Mouse (Mus musculus): ENCODE data around the gene Sept8. TPM values are rescaled to one million over a fixed set of nuclear protein-coding genes. Genes with fewer than 3 reads are reported as not detected.

The Sept8 gene
- total and polyA plus RNA-seq, 2 experiments from 2014 or later, result 18.7 to 54.6 TPM

DNA sequence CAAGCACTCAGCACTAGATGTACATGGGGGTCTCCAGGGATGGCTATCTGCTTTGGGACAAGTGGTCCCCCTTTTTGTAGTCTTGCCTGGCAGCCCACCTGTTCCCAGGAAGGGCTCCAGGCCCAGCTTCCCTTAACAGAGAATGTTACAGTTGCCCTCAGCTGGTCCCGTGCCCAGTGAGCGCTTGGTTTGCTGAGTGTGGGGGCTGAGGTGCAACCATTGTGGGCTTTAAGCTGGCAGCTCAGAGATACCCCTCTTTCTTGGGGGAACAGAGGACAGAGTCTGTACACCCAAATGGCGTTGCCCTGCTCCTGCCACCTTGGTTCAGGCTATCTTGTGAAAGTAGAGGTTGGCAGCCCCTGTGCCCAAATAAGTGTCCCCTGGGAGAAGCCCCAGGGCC lies 21.3 kb downstream of the Sept8 start:
- no peak for DNase-seq (ENCODE audit: low spot score)
- H3K9me3 ChIP-seq (ENCODE audit: low read length), result no peaks in the 10 kb centered on the region
- 94% methylated on average over 3 of the region's 3 CpGs for WGBS
- no peak for ATAC-seq (ENCODE audit: low FRiP score)
- no peak overlapping the region for H3K27ac ChIP-seq (ENCODE audit: low read depth, low read length)
- H3K36me3 ChIP-seq (ENCODE audit: insufficient read depth, low read length), result peaks cover 34% of the 10 kb centered on the region
- H3K9ac ChIP-seq (replicated peaks; ENCODE audit: low read length, poor library complexity, severe bottlenecking), result no peak overlapping the region
- no peaks in the 10 kb centered on the region for H3K27me3 ChIP-seq (ENCODE audit: insufficient read depth, low read length)
- no peak overlapping the region for H3K4me3 ChIP-seq (ENCODE audit: low read depth, low read length)
- H3K4me1 ChIP-seq (ENCODE audit: insufficient read depth, low read length), result no peaks in the 10 kb centered on the region
- no peak for TF ChIP-seq CTCF (IDR thresholded peaks at IDR 0.05)
- H3K4me2 ChIP-seq (ENCODE audit: low read depth, low read length, poor library complexity, severe bottlenecking), result no peak overlapping the region

- H3K27me3 ChIP-seq (ENCODE audit: insufficient read depth, low read length), result no peaks in the 10 kb centered on the region
- TF ChIP-seq CTCF (IDR thresholded peaks at IDR 0.05), result no peak
- no peak overlapping the region for H3K4me2 ChIP-seq (ENCODE audit: low read depth, low read length, poor library complexity, severe bottlenecking)
- H3K9ac ChIP-seq (replicated peaks; ENCODE audit: low read length, poor library complexity, severe bottlenecking), result no peak overlapping the region
- no peaks in the 10 kb centered on the region for H3K4me1 ChIP-seq (ENCODE audit: insufficient read depth, low read length)
- no peak overlapping the region for H3K27ac ChIP-seq (ENCODE audit: low read depth, low read length)
- H3K9me3 ChIP-seq (ENCODE audit: low read length), result no peaks in the 10 kb centered on the region
- no peak overlapping the region for H3K4me3 ChIP-seq (ENCODE audit: low read depth, low read length)
- DNase-seq (ENCODE audit: low spot score), result no peak
- H3K36me3 ChIP-seq (ENCODE audit: insufficient read depth, low read length), result peaks cover 26% of the 10 kb centered on the region
- 80% methylated on average over 11 of the region's 11 CpGs for WGBS
- no peak for ATAC-seq (ENCODE audit: low FRiP score)
These were observed 22.2 kb downstream of the Sept8 start for GRCm38 (mm10) chr11:53541222-53541621.

DNA sequence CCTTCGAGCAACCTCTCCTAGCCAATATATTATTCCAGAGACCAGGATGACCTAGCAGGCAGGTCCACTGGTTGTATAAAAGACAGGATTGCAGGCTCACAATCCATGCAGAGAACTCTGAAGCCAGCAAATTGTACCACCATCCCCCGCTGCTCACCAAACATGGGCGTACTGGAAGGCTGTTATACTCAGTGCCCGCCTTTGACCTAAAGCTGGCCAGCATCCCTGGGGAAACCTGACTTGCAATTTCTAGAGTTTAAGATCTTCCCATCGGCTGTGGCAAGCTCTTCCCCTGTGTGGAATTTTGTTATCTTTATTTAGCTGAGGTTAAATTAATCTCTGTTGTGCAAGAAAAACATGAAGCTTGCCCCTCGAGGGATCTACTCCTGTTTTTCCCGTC lies 24.0 kb downstream of the Sept8 start:
- H3K9me3 ChIP-seq (ENCODE audit: low read length), result no peaks in the 10 kb centered on the region
- DNase-seq (ENCODE audit: low spot score), result no peak
- H3K27ac ChIP-seq (ENCODE audit: low read depth, low read length), result no peak overlapping the region
- no peak overlapping the region for H3K4me2 ChIP-seq (ENCODE audit: low read depth, low read length, poor library complexity, severe bottlenecking)
- ATAC-seq (ENCODE audit: low FRiP score), result no peak
- no peak overlapping the region for H3K4me3 ChIP-seq (ENCODE audit: low read depth, low read length)
- H3K36me3 ChIP-seq (ENCODE audit: insufficient read depth, low read length), result peaks cover 11% of the 10 kb centered on the region
- H3K4me1 ChIP-seq (ENCODE audit: insufficient read depth, low read length), result no peaks in the 10 kb centered on the region
- TF ChIP-seq CTCF (IDR thresholded peaks at IDR 0.05), result no peak
- 75% methylated on average over 7 of the region's 7 CpGs for WGBS
- no peaks in the 10 kb centered on the region for H3K27me3 ChIP-seq (ENCODE audit: insufficient read depth, low read length)
- no peak overlapping the region for H3K9ac ChIP-seq (replicated peaks; ENCODE audit: low read length, poor library complexity, severe bottlenecking)

- Histone ChIP-seq H3K4me3 (ENCODE audit: low read depth, low read length) (no peak overlapping the region), H3K4me1 (ENCODE audit: insufficient read depth, low read length) (no peaks in the 10 kb centered on the region), H3K4me2 (ENCODE audit: low read depth, low read length, poor library complexity, severe bottlenecking) (no peak overlapping the region), H3K27ac (ENCODE audit: low read depth, low read length) (no peak overlapping the region), H3K9ac (replicated peaks; ENCODE audit: low read length, poor library complexity, severe bottlenecking) (no peak overlapping the region), H3K36me3 (ENCODE audit: insufficient read depth, low read length) (peaks cover 4% of the 10 kb centered on the region; the same call in 1 of the 2 replicates), H3K9me3 (ENCODE audit: low read length) (no peaks in the 10 kb centered on the region), H3K27me3 (ENCODE audit: insufficient read depth, low read length) (no peaks in the 10 kb centered on the region)
- 58% methylated on average over 6 of the region's 6 CpGs for WGBS
- ATAC-seq (ENCODE audit: low FRiP score), result no peak
- DNase-seq (ENCODE audit: low spot score), result peak; percentile 52
- TF ChIP-seq CTCF (IDR thresholded peaks at IDR 0.05), result no peak
These were observed 27.2 kb downstream of the Sept8 start for GRCm38 (mm10) chr11:53546271-53546670.

DNA sequence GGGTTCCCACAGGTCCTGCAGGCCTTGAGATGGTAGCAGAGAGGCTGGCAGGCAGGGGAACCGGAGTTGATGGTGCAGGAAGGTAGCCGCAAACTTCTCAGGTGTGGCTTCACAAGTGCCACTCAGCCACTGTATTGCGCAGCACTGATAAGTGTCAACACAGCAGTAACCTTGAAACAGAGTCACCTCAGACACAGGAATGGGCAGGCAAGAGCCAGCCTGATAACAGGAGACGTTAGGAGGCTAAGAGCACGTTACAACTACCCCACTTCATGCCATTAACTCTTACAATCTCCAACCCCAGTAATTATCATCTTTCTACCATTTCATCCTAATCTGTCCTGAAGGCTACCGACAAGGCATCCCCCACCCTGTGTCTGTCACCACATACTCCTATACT lies 28.5 kb downstream of the Sept8 start:
- H3K27me3 ChIP-seq (ENCODE audit: insufficient read depth, low read length), result no peaks in the 10 kb centered on the region
- 94% methylated on average over 6 of the region's 6 CpGs for WGBS

DNA sequence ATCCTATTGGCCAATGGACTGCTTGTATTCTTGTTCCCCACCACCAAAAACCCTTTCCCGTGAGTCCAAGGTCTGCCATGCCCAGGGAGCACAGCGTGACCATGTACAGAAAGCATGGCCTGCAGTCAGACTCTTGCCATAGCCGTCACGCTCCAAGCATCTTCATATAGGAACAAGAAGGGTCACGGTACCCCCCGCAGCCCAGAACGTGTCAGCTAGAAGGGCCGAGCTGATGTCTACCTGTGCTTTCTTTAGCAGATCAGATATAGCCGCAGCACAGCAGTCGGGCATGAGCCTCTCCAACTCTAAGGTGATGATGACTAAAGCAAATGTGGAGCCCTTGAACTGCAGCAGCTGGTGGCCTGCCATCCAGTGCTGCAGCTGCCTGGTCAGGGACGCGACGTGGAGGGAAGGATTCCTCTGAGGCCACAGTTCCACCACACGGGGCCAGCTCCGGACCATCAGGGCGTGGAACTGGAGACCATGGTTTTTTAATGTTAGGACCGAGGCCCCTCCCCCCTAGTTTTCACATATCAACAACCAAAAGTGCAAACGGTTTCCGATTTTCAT lies 29.1 kb downstream of the Sept8 start:
- no peaks in the 10 kb centered on the region for H3K27me3 ChIP-seq (ENCODE audit: insufficient read depth, low read length)
- H3K9ac ChIP-seq (replicated peaks; ENCODE audit: low read length, poor library complexity, severe bottlenecking), result no peak overlapping the region
- H3K4me1 ChIP-seq (ENCODE audit: insufficient read depth, low read length), result no peaks in the 10 kb centered on the region
- no peak for DNase-seq (ENCODE audit: low spot score)
- H3K4me2 ChIP-seq (ENCODE audit: low read depth, low read length, poor library complexity, severe bottlenecking), result no peak overlapping the region
- no peaks in the 10 kb centered on the region for H3K9me3 ChIP-seq (ENCODE audit: low read length)
- no peak overlapping the region for H3K27ac ChIP-seq (ENCODE audit: low read depth, low read length)
- no peak for ATAC-seq (ENCODE audit: low FRiP score)
- 0 out of 2 replicates have a peak, but pooled peaks cover 2% of the 10 kb centered on the region for H3K36me3 ChIP-seq (ENCODE audit: insufficient read depth, low read length)
- no peak overlapping the region for H3K4me3 ChIP-seq (ENCODE audit: low read depth, low read length)
- TF ChIP-seq CTCF (IDR thresholded peaks at IDR 0.05), result no peak
- 90% methylated on average over 19 of the region's 19 CpGs for WGBS

More for the DNA sequence above, 28.5 kb downstream of the Sept8 start:
- Histone ChIP-seq H3K4me2 (ENCODE audit: low read depth, low read length, poor library complexity, severe bottlenecking) (no peak overlapping the region), H3K27ac (ENCODE audit: low read depth, low read length) (no peak overlapping the region), H3K9ac (replicated peaks; ENCODE audit: low read length, poor library complexity, severe bottlenecking) (no peak overlapping the region), H3K36me3 (ENCODE audit: insufficient read depth, low read length) (0 out of 2 replicates have a peak, but pooled peaks cover 2% of the 10 kb centered on the region), H3K4me1 (ENCODE audit: insufficient read depth, low read length) (no peaks in the 10 kb centered on the region), H3K4me3 (ENCODE audit: low read depth, low read length) (no peak overlapping the region), H3K9me3 (ENCODE audit: low read length) (no peaks in the 10 kb centered on the region)
- ATAC-seq (ENCODE audit: low FRiP score) (no peak), DNase-seq (ENCODE audit: low spot score) (no peak)
- TF ChIP-seq CTCF (IDR thresholded peaks at IDR 0.05), result no peak

All from midbrain, postnatal 0 days (tissue).